Mouse (Mus musculus) heart, embryonic 12.5 days (tissue): ENCODE results near the gene Zfp113. TPM values are rescaled to one million over a fixed set of nuclear protein-coding genes. Genes with fewer than 3 reads are reported as not detected.

Experiments
- ATAC-seq: fragments of 200-750 bp; cut with Nextera tagmentation; 2 replicates; pipeline ENCODE4 v1.8.0; 2017; ENCODE audit warnings: moderate TSS enrichment, moderate library complexity; ENCODE audit not compliant: insufficient number of reproducible peaks, low FRiP score
- H3K27ac ChIP-seq: fragments of 300-500 bp; sonication (generic); 2 replicates; pipeline ENCODE4 v1.5.1; 2016; ENCODE audit warnings: mild to moderate bottlenecking, moderate library complexity; ENCODE audit not compliant: poor library complexity, severe bottlenecking
- H3K27me3 ChIP-seq: fragments of 300-500 bp; sonication (generic); replicated peaks from 2 replicates; pipeline ENCODE4 v1.6.1; 2016; ENCODE audit warnings: mild to moderate bottlenecking, moderate library complexity
- H3K36me3 ChIP-seq: fragments of 300-500 bp; sonication (generic); 2 replicates; pipeline ENCODE4 v1.6.1; 2016; ENCODE audit warnings: mild to moderate bottlenecking, moderate library complexity
- H3K4me1 ChIP-seq: fragments of 300-500 bp; sonication (generic); replicated peaks from 2 replicates; pipeline ENCODE4 v1.6.1; 2016; ENCODE audit warnings: mild to moderate bottlenecking
- H3K4me2 ChIP-seq: fragments of 300-500 bp; sonication (generic); 2 replicates; pipeline ENCODE4 v1.6.1; 2016; ENCODE audit warnings: mild to moderate bottlenecking, moderate library complexity
- H3K4me3 ChIP-seq: fragments of 300-500 bp; sonication (generic); 2 replicates; pipeline ENCODE4 v1.5.1; 2016; ENCODE audit warnings: mild to moderate bottlenecking
- H3K9ac ChIP-seq: fragments of 300-500 bp; sonication (generic); 2 replicates; pipeline ENCODE4 v1.6.1; 2016; ENCODE audit warnings: mild to moderate bottlenecking, moderate library complexity
- H3K9me3 ChIP-seq: fragments of 300-500 bp; sonication (generic); replicated peaks from 2 replicates; pipeline ENCODE4 v1.6.1; 2016; ENCODE audit warnings: mild to moderate bottlenecking, moderate library complexity
- WGBS: fragments of 180-500 bp; shearing (Covaris S2); methylation state at CpG from one replicate; pipeline ENCODE4 v1.1.7; 2016; 5-methylcytosine and 5-hydroxymethylcytosine counted together
- polyA plus RNA-seq: library from polyadenylated mRNA; unstranded; fragments of >200 nt; fragmentation: Nextera tagmentation; extraction: Ambion mirVana; gene quantifications from 2 replicates; pipeline ENCODE4 v1.2.1, GENCODE M21; 2016

Gene Zfp113
- polyA plus RNA-seq, 1 experiment from 2014 or later = 9.9 TPM

DNA sequence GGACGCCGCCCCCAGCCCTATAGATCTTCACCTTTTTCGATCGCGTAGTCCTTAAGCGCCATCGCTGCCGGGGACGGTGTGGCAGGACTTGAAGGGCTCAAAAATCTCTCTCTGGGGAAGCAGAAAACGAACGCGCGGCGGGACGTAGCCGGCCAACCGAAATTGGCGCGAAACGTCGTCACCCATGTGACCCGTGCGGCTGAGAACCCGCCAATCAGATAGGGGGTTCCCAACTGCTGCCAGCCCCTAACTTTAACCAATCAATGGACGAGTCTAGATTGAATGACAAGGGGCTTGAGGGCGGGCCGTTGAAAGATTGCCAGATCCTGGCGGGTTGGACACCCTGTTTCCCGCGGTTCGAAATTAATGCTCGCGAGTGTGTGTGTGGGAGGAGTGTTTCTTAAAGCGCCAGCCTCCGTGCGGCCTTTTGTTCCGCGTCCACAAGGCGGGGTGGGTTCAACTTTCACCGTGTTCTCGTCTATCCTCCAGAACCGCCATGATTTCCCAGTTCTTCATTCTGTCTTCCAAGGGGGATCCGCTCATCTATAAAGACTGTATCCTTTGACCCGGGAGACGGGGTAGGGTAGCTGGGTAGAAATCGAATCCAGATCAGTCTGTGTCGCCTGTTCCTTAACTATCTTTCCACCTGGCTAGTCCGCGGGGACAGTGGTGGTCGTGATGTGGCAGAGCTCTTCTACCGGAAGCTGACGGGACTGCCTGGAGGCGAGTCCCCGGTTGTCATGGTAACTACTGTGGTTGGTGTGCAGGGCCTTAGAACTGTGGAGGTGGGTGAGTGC, 16.3 kb upstream of the Zfp113 start, which contains the start of the genes Ap4m1 and Mcm7:
Gene Ap4m1 (plus strand): TSS at position 308 of the 797 bp plus-strand sequence.
Gene Mcm7 (minus strand): TSS at position 728 of the 797 bp plus-strand sequence.
- Histone ChIP-seq H3K27me3 (no peaks in the 10 kb centered on the region), H3K9ac (peak within 1 kb of the TSS; percentile 86), H3K27ac (peak within 1 kb of the TSS; percentile 97), H3K4me1 (peaks cover 17% of the 10 kb centered on the region), H3K4me3 (peak within 1 kb of the TSS; percentile 81), H3K4me2 (peak within 1 kb of the TSS; percentile 92), H3K36me3 (peaks cover 60% of the 10 kb centered on the region), H3K9me3 (no peaks in the 10 kb centered on the region)
- peak; percentile 94 for ATAC-seq
- WGBS = under 1% methylated on average over 54 of the region's 54 CpGs

DNA sequence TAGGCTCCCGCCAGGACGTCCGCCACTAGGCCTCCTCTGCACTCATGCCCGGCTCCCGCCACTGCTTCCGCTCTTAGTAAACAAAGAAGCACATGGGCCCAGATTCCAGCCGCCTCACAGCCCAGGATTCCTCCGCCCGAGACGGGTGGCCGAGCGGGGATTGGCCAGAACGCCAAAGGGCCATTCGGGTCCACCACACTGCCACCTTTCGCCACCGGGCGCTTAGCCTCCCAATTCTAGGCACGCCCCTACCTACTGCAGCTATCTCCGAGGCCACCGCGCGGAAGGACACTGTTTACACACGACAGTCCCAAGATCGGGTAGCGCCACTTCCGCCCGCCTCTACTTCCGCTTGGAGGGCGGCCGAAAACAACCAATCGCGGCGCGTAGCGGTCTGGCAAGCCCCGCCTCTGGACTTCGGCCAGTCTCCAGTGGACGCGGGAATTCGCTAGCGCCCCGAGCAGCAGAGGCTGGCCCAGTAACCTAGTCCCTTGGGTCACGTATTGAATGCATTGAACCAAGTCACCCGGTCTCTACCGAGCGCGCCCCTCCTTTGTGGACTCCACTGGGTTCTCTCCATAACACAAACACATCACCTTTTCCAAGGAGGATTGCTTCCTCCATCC, 15.5 kb upstream of the Zfp113 start:
- peak; percentile 91 for ATAC-seq
- Histone ChIP-seq H3K4me2 (peak overlapping the region; percentile 92), H3K9ac (peak overlapping the region; percentile 86), H3K9me3 (no peaks in the 10 kb centered on the region), H3K27ac (peak overlapping the region; percentile 97), H3K4me3 (peak overlapping the region; percentile 81), H3K27me3 (no peaks in the 10 kb centered on the region), H3K4me1 (peaks cover 17% of the 10 kb centered on the region), H3K36me3 (peaks cover 61% of the 10 kb centered on the region)
- under 1% methylated on average over 47 of the region's 47 CpGs for WGBS

DNA sequence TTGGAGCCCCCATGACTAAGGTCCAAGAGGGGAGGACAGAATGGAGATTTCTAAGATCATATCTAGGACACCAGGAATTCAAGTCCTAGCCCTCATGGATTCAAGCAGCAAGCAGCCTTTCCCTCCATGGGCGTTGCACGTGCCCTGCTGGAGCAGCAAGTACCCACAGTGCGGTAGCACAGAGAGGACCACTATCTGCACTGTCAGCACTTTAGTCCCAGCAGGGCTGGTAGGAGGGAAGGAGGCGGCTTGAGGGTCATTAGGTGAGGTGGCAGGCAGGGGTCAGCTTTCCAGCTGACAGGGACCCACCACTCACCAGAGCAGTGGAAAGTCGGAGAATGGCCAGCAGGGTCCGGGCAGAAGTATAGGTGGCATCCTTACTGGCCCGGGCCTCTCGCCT, 10.1 kb upstream of the Zfp113 start:
- H3K4me2 ChIP-seq = no peak overlapping the region
- 78% methylated on average over 8 of the region's 8 CpGs for WGBS
- H3K27ac ChIP-seq = no peak overlapping the region
- H3K36me3 ChIP-seq = peaks cover 74% of the 10 kb centered on the region
- H3K9me3 ChIP-seq = no peaks in the 10 kb centered on the region
- no peak overlapping the region for H3K4me3 ChIP-seq
- no peaks in the 10 kb centered on the region for H3K27me3 ChIP-seq
- H3K9ac ChIP-seq = no peak overlapping the region
- peaks cover 16% of the 10 kb centered on the region for H3K4me1 ChIP-seq
- no peak for ATAC-seq

DNA sequence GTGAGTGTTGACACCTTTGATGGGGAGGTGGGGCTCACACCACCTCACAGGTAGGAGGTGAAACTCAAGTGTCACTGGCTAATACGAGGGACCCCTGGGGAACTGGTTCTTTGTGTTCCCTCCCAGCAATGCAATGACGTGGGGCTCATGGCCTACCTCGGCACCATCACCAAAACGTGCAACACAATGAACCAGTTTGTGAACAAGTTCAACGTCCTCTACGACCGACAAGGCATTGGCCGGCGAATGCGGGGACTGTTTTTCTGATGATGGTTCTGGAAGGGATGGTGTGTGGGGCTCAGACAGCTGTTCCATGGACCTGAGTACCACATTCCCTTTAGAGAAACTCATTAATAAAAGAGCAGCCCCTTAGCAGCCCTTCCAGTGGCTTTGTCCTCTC, 8.1 kb upstream of the Zfp113 start:
- no peak overlapping the region for H3K27ac ChIP-seq
- no peak overlapping the region for H3K9ac ChIP-seq
- no peak for ATAC-seq
- no peaks in the 10 kb centered on the region for H3K27me3 ChIP-seq
- H3K9me3 ChIP-seq = no peaks in the 10 kb centered on the region
- H3K4me3 ChIP-seq = no peak overlapping the region
- peaks cover 9% of the 10 kb centered on the region for H3K4me1 ChIP-seq
- 79% methylated on average over 10 of the region's 10 CpGs for WGBS
- H3K36me3 ChIP-seq = peaks cover 60% of the 10 kb centered on the region
- no peak overlapping the region for H3K4me2 ChIP-seq

DNA sequence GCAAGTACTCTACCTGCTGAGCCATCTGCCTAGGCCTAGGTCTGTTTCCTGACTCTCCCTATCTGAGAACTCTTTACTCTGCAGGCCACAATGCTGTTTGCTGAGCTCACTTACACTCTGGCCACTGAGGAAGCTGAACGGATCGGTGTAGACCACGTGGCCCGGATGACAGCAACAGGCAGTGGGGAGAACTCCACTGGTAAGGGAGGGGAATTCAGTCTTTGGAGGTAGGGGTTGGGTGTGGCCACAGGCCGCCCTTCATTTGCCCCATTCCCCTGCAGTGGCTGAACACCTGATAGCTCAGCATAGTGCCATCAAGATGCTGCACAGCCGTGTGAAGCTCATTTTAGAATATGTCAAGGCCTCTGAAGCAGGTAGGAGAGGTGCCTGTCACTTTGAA, 7.5 kb upstream of the Zfp113 start:
- Histone ChIP-seq H3K9ac (no peak overlapping the region), H3K4me1 (peaks cover 9% of the 10 kb centered on the region), H3K27ac (no peak overlapping the region), H3K9me3 (no peaks in the 10 kb centered on the region), H3K4me3 (no peak overlapping the region), H3K4me2 (no peak overlapping the region), H3K27me3 (no peaks in the 10 kb centered on the region), H3K36me3 (peaks cover 55% of the 10 kb centered on the region)
- WGBS = 70% methylated on average over 6 of the region's 6 CpGs
- ATAC-seq = no peak

DNA sequence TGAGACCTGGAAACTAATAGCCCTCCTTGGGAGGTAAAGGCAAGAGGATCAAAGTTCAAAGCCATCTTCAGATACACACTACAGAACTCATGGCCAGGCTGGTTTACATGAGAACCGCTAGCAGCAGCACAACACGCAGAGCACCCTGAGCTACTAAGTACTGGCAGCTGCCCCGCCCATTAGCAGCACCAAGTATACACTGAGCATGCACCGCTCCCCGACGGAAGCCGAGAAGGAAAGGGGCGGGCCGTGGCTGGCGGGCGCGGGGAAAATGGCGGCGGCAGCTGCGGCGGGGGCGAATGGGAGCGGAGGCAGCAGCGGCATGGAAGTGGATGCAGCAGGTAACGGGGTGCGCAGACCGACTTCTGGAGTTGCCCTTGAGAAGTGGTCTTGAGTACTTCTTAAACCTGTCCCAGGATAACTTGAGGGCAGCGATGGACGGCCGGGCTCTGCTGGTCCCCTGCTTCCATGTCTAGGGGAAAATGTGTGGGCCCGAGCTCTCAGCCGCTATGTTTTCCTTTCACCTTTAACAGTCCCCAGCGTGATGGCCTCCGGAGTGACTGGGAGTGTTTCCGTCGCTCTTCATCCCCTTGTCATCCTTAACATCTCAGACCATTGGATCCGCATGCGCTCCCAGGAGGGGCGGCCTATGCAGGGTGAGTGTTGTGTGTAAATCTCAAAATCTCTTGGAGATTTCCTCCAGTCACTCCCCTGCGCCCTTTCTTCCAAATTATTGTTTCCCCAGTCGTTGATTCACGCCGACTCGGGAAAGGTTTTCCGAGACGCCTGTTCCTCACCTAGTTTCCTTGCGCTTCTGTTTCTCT, 5.5 kb upstream of the Zfp113 start, which contains the start of gene Cops6:
Gene Cops6 (plus strand): TSS at position 230 of the 824 bp plus-strand sequence.
- Histone ChIP-seq H3K4me2 (peak within 1 kb of the TSS; percentile 80), H3K9me3 (no peaks in the 10 kb centered on the region), H3K4me1 (peaks cover 9% of the 10 kb centered on the region), H3K36me3 (peaks cover 35% of the 10 kb centered on the region), H3K27me3 (no peaks in the 10 kb centered on the region), H3K4me3 (peak within 1 kb of the TSS; percentile 90), H3K27ac (peak within 1 kb of the TSS; percentile 69), H3K9ac (peak within 1 kb of the TSS; percentile 92)
- ATAC-seq = peak; percentile 95
- WGBS = under 1% methylated on average over 42 of the region's 42 CpGs

DNA sequence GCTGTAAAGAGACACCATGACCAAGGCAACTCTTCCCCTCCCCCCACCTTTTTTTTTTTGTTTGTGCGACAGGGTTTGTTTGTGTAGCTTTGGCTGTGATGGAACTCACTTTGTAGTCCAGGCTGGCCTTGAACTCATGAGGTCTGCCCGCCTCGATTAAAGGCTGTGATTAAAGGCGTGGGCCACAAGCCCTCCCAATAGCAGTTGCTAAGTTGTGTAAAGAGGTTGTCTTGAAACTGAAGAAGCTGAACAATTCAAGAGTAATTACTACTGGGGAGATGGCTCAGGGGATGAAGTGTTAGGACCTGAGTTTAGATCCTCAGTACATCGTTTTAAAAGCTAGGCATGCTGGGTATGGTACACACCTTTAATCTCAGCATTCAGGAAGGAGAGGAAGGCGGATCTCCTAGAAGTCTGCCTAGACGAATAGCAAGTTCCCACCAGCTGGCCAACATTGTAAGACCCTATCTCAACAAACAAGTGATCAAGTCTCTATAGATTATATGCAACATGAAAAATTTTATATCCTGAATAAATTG, 4.7 kb upstream of the Zfp113 start:
- Histone ChIP-seq H3K4me3 (peak overlapping the region; percentile 90), H3K9ac (0 out of 2 replicates have a peak overlapping the region, but pooled peaks have one; percentile 92), H3K9me3 (no peaks in the 10 kb centered on the region), H3K4me2 (peak overlapping the region; percentile 80), H3K4me1 (peaks cover 9% of the 10 kb centered on the region), H3K27ac (0 out of 2 replicates have a peak overlapping the region, but pooled peaks have one; percentile 69), H3K27me3 (no peaks in the 10 kb centered on the region), H3K36me3 (peaks cover 28% of the 10 kb centered on the region)
- WGBS = 62% methylated on average over 7 of the region's 7 CpGs
- no peak for ATAC-seq

DNA sequence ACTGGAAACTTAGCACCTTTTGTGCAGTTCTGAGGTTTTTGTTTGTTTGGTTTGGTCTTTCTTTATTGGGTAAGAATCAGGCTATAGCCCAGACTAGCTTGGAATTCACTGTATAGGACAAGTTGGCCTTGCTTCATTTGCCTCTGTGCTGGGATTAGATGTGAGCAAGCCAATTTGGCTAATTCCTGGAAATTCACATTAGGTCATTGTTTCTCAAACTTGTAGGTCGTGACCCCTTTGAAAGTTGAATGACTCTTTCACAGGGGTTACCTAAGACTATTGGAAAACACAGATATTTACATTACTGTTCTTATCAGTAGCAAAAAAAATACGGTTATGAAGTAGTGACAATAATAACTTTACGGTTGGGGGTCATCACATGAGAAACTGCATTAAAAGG, 1.2 kb downstream of the Zfp113 start:
- Histone ChIP-seq H3K9ac (no peak overlapping the region), H3K9me3 (no peaks in the 10 kb centered on the region), H3K36me3 (peaks cover 29% of the 10 kb centered on the region), H3K4me2 (peak overlapping the region; percentile 74), H3K27ac (no peak overlapping the region), H3K4me3 (peak overlapping the region; percentile 76), H3K4me1 (peaks cover 8% of the 10 kb centered on the region; the same call in 1 of the 2 replicates), H3K27me3 (no peaks in the 10 kb centered on the region)
- WGBS = 72% methylated on average over 3 of the region's 3 CpGs
- no peak for ATAC-seq

DNA sequence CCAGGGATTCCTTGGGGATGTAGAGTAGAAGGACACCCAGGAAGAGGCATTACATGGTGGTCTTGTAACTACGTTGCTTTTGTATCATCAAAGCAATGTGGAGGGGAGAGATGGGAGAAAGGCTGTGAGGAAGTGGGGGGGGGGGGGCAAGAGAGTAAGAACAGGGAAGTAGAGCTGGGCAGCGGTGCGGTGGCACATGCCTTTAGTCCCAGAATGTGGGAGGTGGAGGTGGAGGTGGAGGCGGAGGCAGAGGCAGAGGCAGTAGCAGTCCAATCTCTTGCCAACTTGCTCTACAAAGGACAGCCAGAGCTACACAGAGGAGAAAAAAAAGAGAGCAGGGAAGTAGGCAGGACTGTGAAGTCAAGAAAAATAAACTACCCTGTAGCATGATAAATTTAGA, 17.0 kb downstream of the Zfp113 start:
- Histone ChIP-seq H3K4me1 (0 out of 2 replicates have a peak, but pooled peaks cover 11% of the 10 kb centered on the region), H3K4me3 (no peak overlapping the region), H3K36me3 (peaks cover 31% of the 10 kb centered on the region), H3K27me3 (no peaks in the 10 kb centered on the region), H3K9ac (no peak overlapping the region), H3K4me2 (no peak overlapping the region), H3K9me3 (no peaks in the 10 kb centered on the region), H3K27ac (no peak overlapping the region)
- WGBS = 61% methylated on average over 4 of the region's 4 CpGs
- ATAC-seq = no peak

DNA sequence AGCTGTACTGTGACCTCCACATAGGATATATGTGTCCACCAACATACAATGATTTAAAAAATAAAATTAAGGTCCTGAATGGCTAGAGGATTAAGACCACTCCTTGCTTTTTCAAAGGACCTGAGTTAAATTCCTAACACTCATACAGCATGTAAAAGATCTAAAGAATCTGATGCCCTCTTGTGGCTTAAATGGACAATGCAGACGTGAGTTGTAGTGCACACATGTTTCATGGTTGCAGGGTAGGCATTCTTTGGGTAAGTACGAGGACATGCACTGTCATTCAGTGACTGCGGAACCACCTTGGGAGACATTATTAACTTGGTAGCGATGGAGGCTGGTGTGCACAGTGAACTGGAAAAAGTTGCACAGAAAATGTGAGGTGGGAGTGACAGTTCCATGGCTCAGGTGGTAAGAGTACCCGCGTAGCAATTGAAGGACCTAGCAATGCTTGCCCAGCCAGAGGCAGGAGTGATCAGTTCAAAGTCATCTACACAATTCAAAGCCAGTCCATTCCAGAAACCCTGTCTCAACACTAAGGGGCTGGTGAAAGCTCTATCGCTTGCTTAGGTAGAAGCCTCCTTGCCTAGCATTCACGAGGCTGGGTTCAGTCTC, 17.5 kb downstream of the Zfp113 start:
- H3K9ac ChIP-seq = no peak overlapping the region
- no peaks in the 10 kb centered on the region for H3K9me3 ChIP-seq
- peaks cover 31% of the 10 kb centered on the region for H3K36me3 ChIP-seq
- 0 out of 2 replicates have a peak, but pooled peaks cover 11% of the 10 kb centered on the region for H3K4me1 ChIP-seq
- H3K27ac ChIP-seq = no peak overlapping the region
- no peak overlapping the region for H3K4me3 ChIP-seq
- no peak overlapping the region for H3K4me2 ChIP-seq
- 56% methylated on average over 8 of the region's 8 CpGs for WGBS
- ATAC-seq = no peak
- no peaks in the 10 kb centered on the region for H3K27me3 ChIP-seq
